Mouse (Mus musculus): Measurements from ENCODE around the gene Nfkb1. TPM values are rescaled to one million over a fixed set of nuclear protein-coding genes. Genes with fewer than 3 reads are reported as not detected.

The Nfkb1 gene
- polyA plus RNA-seq, 1 experiment from 2014 or later: 35.9 TPM

DNA sequence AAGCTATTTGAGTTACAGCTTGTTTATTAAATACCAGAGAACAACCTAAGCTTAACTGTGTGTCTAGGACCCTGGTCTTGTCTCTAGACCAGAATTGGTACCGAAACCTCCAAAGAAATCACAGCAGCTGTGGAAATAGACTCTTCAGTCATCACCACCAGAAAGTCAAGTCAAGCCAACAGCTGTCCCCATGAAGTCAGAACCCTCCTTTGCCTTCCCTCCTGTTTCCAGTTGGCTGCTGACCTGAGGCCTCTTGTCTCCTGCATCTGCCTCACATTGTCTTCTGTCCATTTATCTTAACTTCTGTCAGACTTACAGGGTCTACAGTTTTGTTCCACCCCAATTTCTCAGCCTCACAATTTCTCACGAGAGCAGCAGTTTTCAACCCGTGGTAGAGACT, 57.1 kb downstream of the Nfkb1 start:
- no peak overlapping the region for H3K27ac ChIP-seq (ENCODE audit: low read length)
- H3K4me1 ChIP-seq (ENCODE audit: insufficient read depth, low read depth, low read length): no peaks in the 10 kb centered on the region
- ATAC-seq: no peak
- H3K4me3 ChIP-seq (ENCODE audit: low read depth, low read length): no peak overlapping the region
- H3K9ac ChIP-seq (replicated peaks; ENCODE audit: low read depth): no peak overlapping the region
- 67% methylated on average over 3 of the region's 3 CpGs for WGBS
- H3K9me3 ChIP-seq (ENCODE audit: low read length): no peaks in the 10 kb centered on the region
- no peak for DNase-seq (ENCODE audit: low spot score)
- H3K4me2 ChIP-seq (replicated peaks; ENCODE audit: low read depth, low read length): no peak overlapping the region
- no peaks in the 10 kb centered on the region for H3K27me3 ChIP-seq (replicated peaks; ENCODE audit: insufficient read depth, low read length)
- no peaks in the 10 kb centered on the region for H3K36me3 ChIP-seq (ENCODE audit: insufficient read depth, low read length)
- TF ChIP-seq CTCF (IDR thresholded peaks at IDR 0.05) (no peak), EP300 (IDR thresholded peaks at IDR 0.05) (no peak)

DNA sequence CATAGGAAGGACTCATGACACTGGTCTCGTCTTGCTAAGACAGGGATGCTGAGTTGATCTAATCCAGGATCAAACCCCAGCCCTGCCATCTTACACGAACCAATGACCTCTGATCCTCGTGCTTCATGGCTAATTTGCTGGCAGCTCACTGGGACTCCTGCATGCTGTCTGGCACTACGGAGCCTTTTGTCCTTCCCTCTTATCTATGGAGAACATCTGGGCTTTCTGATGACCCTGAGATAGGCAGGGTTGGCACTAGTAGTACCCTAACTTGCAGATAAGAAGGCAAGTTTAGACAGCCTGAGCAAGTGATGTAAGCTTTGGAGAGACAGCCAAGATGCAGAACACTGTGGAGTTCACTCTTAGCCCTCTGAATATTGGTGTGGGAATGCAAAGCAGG, 59.5 kb downstream of the Nfkb1 start:
- Histone ChIP-seq H3K27ac (ENCODE audit: low read length) (no peak overlapping the region), H3K4me3 (ENCODE audit: low read depth, low read length) (no peak overlapping the region), H3K27me3 (replicated peaks; ENCODE audit: insufficient read depth, low read length) (no peaks in the 10 kb centered on the region), H3K4me2 (replicated peaks; ENCODE audit: low read depth, low read length) (no peak overlapping the region), H3K36me3 (ENCODE audit: insufficient read depth, low read length) (no peaks in the 10 kb centered on the region), H3K4me1 (ENCODE audit: insufficient read depth, low read depth, low read length) (no peaks in the 10 kb centered on the region), H3K9me3 (ENCODE audit: low read length) (no peaks in the 10 kb centered on the region), H3K9ac (replicated peaks; ENCODE audit: low read depth) (no peak overlapping the region)
- TF ChIP-seq EP300 (IDR thresholded peaks at IDR 0.05): no peak
- TF ChIP-seq CTCF (IDR thresholded peaks at IDR 0.05): no peak
- DNase-seq (ENCODE audit: low spot score) (no peak), ATAC-seq (no peak)
- 41% methylated on average over 4 of the region's 4 CpGs for WGBS

DNA sequence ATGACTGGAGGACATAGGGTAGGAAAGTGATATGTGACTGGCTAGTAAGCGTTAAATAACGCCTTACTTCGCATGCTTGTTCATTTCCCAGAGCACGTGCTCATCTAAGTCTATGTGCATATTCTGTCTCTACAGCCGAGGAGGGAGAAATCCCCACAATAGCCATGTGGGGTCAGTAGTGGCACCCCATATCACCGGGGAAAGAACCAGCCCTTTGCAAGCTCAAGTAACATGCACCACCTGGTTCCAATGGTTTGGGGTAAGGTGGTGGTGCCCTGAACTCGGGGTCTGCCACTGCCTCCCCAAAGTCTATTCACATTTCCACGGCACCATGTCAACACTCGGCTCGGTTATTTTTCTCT, 60.3 kb downstream of the Nfkb1 start:
- no peak overlapping the region for H3K4me3 ChIP-seq (ENCODE audit: low read depth, low read length)
- ATAC-seq (peak; percentile 47), DNase-seq (ENCODE audit: low spot score) (peak; percentile 35)
- H3K27ac ChIP-seq (ENCODE audit: low read length): no peak overlapping the region
- TF ChIP-seq EP300 (IDR thresholded peaks at IDR 0.05): no peak
- TF ChIP-seq CTCF (IDR thresholded peaks at IDR 0.05): peak; percentile 70
- no peaks in the 10 kb centered on the region for H3K36me3 ChIP-seq (ENCODE audit: insufficient read depth, low read length)
- 63% methylated on average over 10 of the region's 10 CpGs for WGBS
- no peaks in the 10 kb centered on the region for H3K27me3 ChIP-seq (replicated peaks; ENCODE audit: insufficient read depth, low read length)
- H3K9ac ChIP-seq (replicated peaks; ENCODE audit: low read depth): no peak overlapping the region
- no peak overlapping the region for H3K4me2 ChIP-seq (replicated peaks; ENCODE audit: low read depth, low read length)
- no peaks in the 10 kb centered on the region for H3K9me3 ChIP-seq (ENCODE audit: low read length)
- H3K4me1 ChIP-seq (ENCODE audit: insufficient read depth, low read depth, low read length): no peaks in the 10 kb centered on the region

DNA sequence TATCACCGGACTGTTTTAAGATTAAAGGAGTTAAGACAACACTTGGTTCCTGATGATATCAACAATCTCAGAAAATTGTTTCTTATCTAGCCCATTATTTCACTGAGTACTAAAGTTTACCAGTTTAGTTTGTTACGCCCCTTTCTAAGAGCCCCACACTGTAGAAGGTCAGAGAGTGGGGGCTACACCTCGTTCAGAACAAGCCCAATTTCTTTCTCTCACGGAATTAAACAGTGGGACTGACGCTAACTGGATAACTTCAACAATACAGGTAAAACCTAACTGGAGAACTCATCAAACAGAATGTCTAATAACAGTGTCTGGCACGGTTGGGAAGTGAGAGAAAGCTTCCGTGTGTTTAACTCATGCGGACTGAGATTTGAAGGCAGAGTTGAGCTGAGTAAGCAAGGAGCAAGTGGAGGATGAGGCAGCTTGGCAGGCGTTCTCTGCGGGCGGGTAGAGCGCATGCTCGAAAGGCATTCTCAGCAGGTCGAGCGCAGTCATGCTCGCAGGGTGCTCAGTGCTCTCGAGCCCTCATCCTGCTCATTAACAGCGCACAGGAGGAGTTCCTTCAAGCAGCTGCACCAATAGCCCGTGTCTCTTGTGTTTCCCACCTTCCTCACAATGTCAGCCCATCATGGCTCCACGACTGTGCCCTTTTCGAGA, 60.8 kb downstream of the Nfkb1 start:
- no peak for TF ChIP-seq CTCF (IDR thresholded peaks at IDR 0.05)
- no peak for TF ChIP-seq EP300 (IDR thresholded peaks at IDR 0.05)
- Histone ChIP-seq H3K9me3 (ENCODE audit: low read length) (no peaks in the 10 kb centered on the region), H3K27ac (ENCODE audit: low read length) (no peak overlapping the region), H3K4me1 (ENCODE audit: insufficient read depth, low read depth, low read length) (no peaks in the 10 kb centered on the region), H3K4me2 (replicated peaks; ENCODE audit: low read depth, low read length) (no peak overlapping the region), H3K36me3 (ENCODE audit: insufficient read depth, low read length) (no peaks in the 10 kb centered on the region), H3K9ac (replicated peaks; ENCODE audit: low read depth) (no peak overlapping the region), H3K27me3 (replicated peaks; ENCODE audit: insufficient read depth, low read length) (no peaks in the 10 kb centered on the region), H3K4me3 (ENCODE audit: low read depth, low read length) (no peak overlapping the region)
- ATAC-seq (peak; percentile 41; the same call in 1 of the 2 replicates), DNase-seq (ENCODE audit: low spot score) (peak; percentile 30)
- WGBS: 65% methylated on average over 21 of the region's 21 CpGs

- H3K9ac ChIP-seq (replicated peaks; ENCODE audit: low read depth): no peak overlapping the region
- no peak overlapping the region for H3K27ac ChIP-seq (ENCODE audit: low read length)
- no peak for DNase-seq (ENCODE audit: low spot score)
- H3K36me3 ChIP-seq (ENCODE audit: insufficient read depth, low read length): no peaks in the 10 kb centered on the region
- no peaks in the 10 kb centered on the region for H3K9me3 ChIP-seq (ENCODE audit: low read length)
- H3K4me1 ChIP-seq (ENCODE audit: insufficient read depth, low read depth, low read length): no peaks in the 10 kb centered on the region
- WGBS: 86% methylated on average over 4 of the region's 4 CpGs
- no peak for ATAC-seq
- H3K4me3 ChIP-seq (ENCODE audit: low read depth, low read length): no peak overlapping the region
- no peaks in the 10 kb centered on the region for H3K27me3 ChIP-seq (replicated peaks; ENCODE audit: insufficient read depth, low read length)
- no peak overlapping the region for H3K4me2 ChIP-seq (replicated peaks; ENCODE audit: low read depth, low read length)
- no peak for TF ChIP-seq EP300 (IDR thresholded peaks at IDR 0.05)
- TF ChIP-seq CTCF (IDR thresholded peaks at IDR 0.05): no peak
Observed at GRCm38 (mm10) chr3:135629830-135630355, 61.5 kb downstream of the Nfkb1 start.

DNA sequence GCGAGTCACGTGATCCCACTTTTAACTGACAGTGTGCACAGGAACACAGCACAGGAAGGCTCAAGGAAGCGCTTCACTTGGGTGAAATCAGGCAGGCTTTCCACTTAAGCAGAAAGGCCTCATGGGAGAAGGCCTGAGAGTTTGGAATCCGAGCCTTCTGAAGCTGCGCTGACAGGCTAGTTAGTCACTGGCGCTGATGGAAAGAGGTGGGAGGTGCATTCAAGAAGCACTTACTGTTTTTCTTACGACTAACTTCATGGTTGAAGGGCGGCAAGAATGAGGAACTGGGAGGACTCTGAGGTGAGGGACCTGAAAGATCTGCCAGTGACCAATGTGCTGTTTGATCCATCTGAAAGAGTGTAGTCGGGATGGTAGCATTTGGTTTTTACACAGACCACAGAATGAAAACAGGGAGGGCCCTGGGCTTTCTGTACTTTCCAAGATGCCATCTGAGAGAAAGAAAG, 62.6 kb downstream of the Nfkb1 start:
- Histone ChIP-seq H3K27ac (ENCODE audit: low read length) (0 out of 2 replicates have a peak overlapping the region, but pooled peaks have one; percentile 12), H3K36me3 (ENCODE audit: insufficient read depth, low read length) (no peaks in the 10 kb centered on the region), H3K4me3 (ENCODE audit: low read depth, low read length) (no peak overlapping the region), H3K4me2 (replicated peaks; ENCODE audit: low read depth, low read length) (no peak overlapping the region), H3K9me3 (ENCODE audit: low read length) (no peaks in the 10 kb centered on the region), H3K4me1 (ENCODE audit: insufficient read depth, low read depth, low read length) (no peaks in the 10 kb centered on the region), H3K9ac (replicated peaks; ENCODE audit: low read depth) (no peak overlapping the region), H3K27me3 (replicated peaks; ENCODE audit: insufficient read depth, low read length) (no peaks in the 10 kb centered on the region)
- peak; percentile 81 for ATAC-seq
- DNase-seq (ENCODE audit: low spot score): peak; percentile 90
- TF ChIP-seq CTCF (IDR thresholded peaks at IDR 0.05): no peak
- no peak for TF ChIP-seq EP300 (IDR thresholded peaks at IDR 0.05)
- WGBS: 54% methylated on average over 9 of the region's 9 CpGs
